Mouse (Mus musculus) liver, postnatal 0 days (tissue): Measurements from ENCODE around the gene Vac14. TPM values are rescaled to one million over a fixed set of nuclear protein-coding genes. Genes with fewer than 3 reads are reported as not detected.
A peak's percentile ranks its signal among the peaks of the same experiment; 100 is the strongest.

ENCODE experiments used
- ATAC-seq: fragments of 200-750 bp; cut with Nextera tagmentation; 2 replicates; pipeline ENCODE4 v1.8.0; 2017; ENCODE audit warnings: mild to moderate bottlenecking, moderate library complexity
- DNase-seq: peaks from one replicate; pipeline ENCODE4 v3.0.0-alpha.2; 2016
- H3K27ac ChIP-seq: fragments of 300-500 bp; sonication (generic); 2 replicates; pipeline ENCODE4 v1.5.1; 2014; ENCODE audit warnings: antibody characterized with exemption, moderate library complexity, mild to moderate bottlenecking, low read depth
- H3K27me3 ChIP-seq: fragments of 300-500 bp; sonication (generic); 2 replicates; pipeline ENCODE4 v1.6.1; 2014; ENCODE audit warnings: low read length, control low read depth, mixed read lengths; ENCODE audit not compliant: insufficient read depth
- H3K36me3 ChIP-seq: fragments of 300-500 bp; sonication (generic); replicated peaks from 2 replicates; pipeline ENCODE4 v1.6.1; 2014; ENCODE audit warnings: mild to moderate bottlenecking, control low read depth, low read length, moderate library complexity, mixed read lengths; ENCODE audit not compliant: insufficient read depth
- H3K4me1 ChIP-seq: fragments of 300-500 bp; sonication (generic); 2 replicates; pipeline ENCODE4 v1.6.1; 2014; ENCODE audit warnings: antibody characterized with exemption, mild to moderate bottlenecking, control low read depth; ENCODE audit not compliant: insufficient read depth
- H3K4me2 ChIP-seq: fragments of 300-500 bp; sonication (generic); 2 replicates; pipeline ENCODE4 v1.6.1; 2014; ENCODE audit warnings: low read depth, mild to moderate bottlenecking, low read length, moderate library complexity, mixed read lengths
- H3K4me3 ChIP-seq: fragments of 300-500 bp; sonication (generic); 2 replicates; pipeline ENCODE4 v1.5.1; 2014; ENCODE audit warnings: low read depth, low read length
- H3K9ac ChIP-seq: fragments of 300-500 bp; sonication (generic); replicated peaks from 2 replicates; pipeline ENCODE4 v1.6.1; 2014; ENCODE audit warnings: mild to moderate bottlenecking, moderate library complexity
- H3K9me3 ChIP-seq: fragments of 300-500 bp; sonication (generic); 2 replicates; pipeline ENCODE4 v1.6.1; 2016; ENCODE audit warnings: mild to moderate bottlenecking, control low read depth, low read length, mixed read lengths
- CTCF ChIP-seq: sonication (generic); IDR thresholded peaks from 2 replicates; pipeline ENCODE4 v1.5.1; 2016; ENCODE audit warnings: antibody characterized with exemption, low read depth
- EP300 ChIP-seq: IDR thresholded peaks from 2 replicates; pipeline ENCODE4 v1.6.1; 2016; ENCODE audit warnings: antibody characterized with exemption, low read depth, mild to moderate bottlenecking
- WGBS: fragments of 180-500 bp; shearing (Covaris S2); extraction: QIAGEN DNeasy Blood & Tissue Kit; methylation state at CpG from one replicate; pipeline ENCODE4 v1.1.7; 2014; ENCODE audit not compliant: insufficient replicate concordance; 5-methylcytosine and 5-hydroxymethylcytosine counted together
- polyA plus RNA-seq: library from polyadenylated mRNA; unstranded; fragments of >200 nt; fragmentation: Nextera tagmentation; extraction: Ambion mirVana; gene quantifications from 2 replicates; pipeline ENCODE4 v1.2.1, GENCODE M21; 2015

Vac14 gene
- polyA plus RNA-seq, 1 experiment from 2014 or later: 5.5 TPM

GRCm38 (mm10) chr8:110644901-110645300 is 26.5 kb downstream of the Vac14 start:
- no peak overlapping the region for H3K9ac ChIP-seq
- no peak for ATAC-seq

GRCm38 (mm10) chr8:110645340-110645739 is 27.0 kb downstream of the Vac14 start:
- H3K36me3 ChIP-seq: peaks cover 23% of the 10 kb centered on the region
- no peak for TF ChIP-seq CTCF
- no peak for DNase-seq
- ATAC-seq: no peak
- H3K9me3 ChIP-seq: no peaks in the 10 kb centered on the region
- no peak overlapping the region for H3K4me3 ChIP-seq
- no peak overlapping the region for H3K9ac ChIP-seq
- H3K4me1 ChIP-seq: no peaks in the 10 kb centered on the region
- 76% methylated on average over 3 of the region's 3 CpGs for WGBS
- no peaks in the 10 kb centered on the region for H3K27me3 ChIP-seq
- H3K27ac ChIP-seq: no peak overlapping the region
- no peak overlapping the region for H3K4me2 ChIP-seq

More at GRCm38 (mm10) chr8:110644901-110645300, 26.5 kb downstream of the Vac14 start:
- Histone ChIP-seq H3K36me3 (peaks cover 23% of the 10 kb centered on the region), H3K4me3 (no peak overlapping the region), H3K9me3 (no peaks in the 10 kb centered on the region), H3K4me2 (no peak overlapping the region), H3K4me1 (no peaks in the 10 kb centered on the region), H3K27ac (no peak overlapping the region), H3K27me3 (no peaks in the 10 kb centered on the region)
- DNase-seq: no peak
- WGBS: 70% methylated on average over 2 of the region's 2 CpGs
- no peak for TF ChIP-seq EP300
- TF ChIP-seq CTCF: no peak

GRCm38 (mm10) chr8:110646064-110646463 is 27.7 kb downstream of the Vac14 start:
- 0 out of 2 replicates have a peak, but pooled peaks have one; percentile 48 for ATAC-seq
- no peak overlapping the region for H3K4me3 ChIP-seq
- 31% methylated on average over 6 of the region's 6 CpGs for WGBS
- peak; percentile 72 for DNase-seq
- TF ChIP-seq CTCF (peak; percentile 83), EP300 (no peak)
- H3K9me3 ChIP-seq: no peaks in the 10 kb centered on the region
- H3K27me3 ChIP-seq: no peaks in the 10 kb centered on the region
- H3K27ac ChIP-seq: no peak overlapping the region
- H3K9ac ChIP-seq: no peak overlapping the region
- H3K36me3 ChIP-seq: peaks cover 20% of the 10 kb centered on the region
- no peak overlapping the region for H3K4me2 ChIP-seq
- H3K4me1 ChIP-seq: no peaks in the 10 kb centered on the region

GRCm38 (mm10) chr8:110648577-110648976 is 30.2 kb downstream of the Vac14 start:
- Histone ChIP-seq H3K9ac (no peak overlapping the region), H3K27ac (no peak overlapping the region), H3K27me3 (no peaks in the 10 kb centered on the region), H3K4me3 (no peak overlapping the region), H3K36me3 (peaks cover 12% of the 10 kb centered on the region), H3K4me2 (no peak overlapping the region), H3K9me3 (no peaks in the 10 kb centered on the region), H3K4me1 (no peaks in the 10 kb centered on the region)
- DNase-seq (no peak), ATAC-seq (no peak)
- 90% methylated on average over 3 of the region's 3 CpGs for WGBS
- TF ChIP-seq CTCF (no peak), EP300 (no peak)

- Histone ChIP-seq H3K4me2 (no peak overlapping the region), H3K9me3 (no peaks in the 10 kb centered on the region), H3K27me3 (no peaks in the 10 kb centered on the region), H3K9ac (no peak overlapping the region), H3K27ac (no peak overlapping the region), H3K4me3 (no peak overlapping the region), H3K4me1 (no peaks in the 10 kb centered on the region), H3K36me3 (peaks cover 12% of the 10 kb centered on the region)
- ATAC-seq (no peak), DNase-seq (no peak)
- 82% methylated on average over 6 of the region's 6 CpGs for whole genome bisulfite sequencing
- no peak for TF ChIP-seq EP300
- TF ChIP-seq CTCF: no peak
These were observed 30.9 kb downstream of the Vac14 start for GRCm38 (mm10) chr8:110649286-110649685.

GRCm38 (mm10) chr8:110650838-110651237 is 32.5 kb downstream of the Vac14 start:
- H3K9me3 ChIP-seq: no peaks in the 10 kb centered on the region
- TF ChIP-seq EP300 (no peak), CTCF (peak; percentile 34; the same call in 1 of the 2 replicates)
- DNase-seq (no peak), ATAC-seq (no peak)
- H3K4me3 ChIP-seq: no peak overlapping the region
- H3K27me3 ChIP-seq: no peaks in the 10 kb centered on the region
- H3K4me2 ChIP-seq: no peak overlapping the region
- peaks cover 8% of the 10 kb centered on the region for H3K36me3 ChIP-seq
- no peak overlapping the region for H3K9ac ChIP-seq
- H3K4me1 ChIP-seq: no peaks in the 10 kb centered on the region
- H3K27ac ChIP-seq: no peak overlapping the region
- 76% methylated on average over 9 of the region's 9 CpGs for WGBS

GRCm38 (mm10) chr8:110651847-110652246 is 33.5 kb downstream of the Vac14 start:
- Histone ChIP-seq H3K4me3 (no peak overlapping the region), H3K4me1 (no peaks in the 10 kb centered on the region), H3K27me3 (no peaks in the 10 kb centered on the region), H3K9me3 (no peaks in the 10 kb centered on the region), H3K9ac (no peak overlapping the region), H3K4me2 (no peak overlapping the region), H3K36me3 (peaks cover 8% of the 10 kb centered on the region), H3K27ac (no peak overlapping the region)
- DNase-seq: no peak
- no peak for ATAC-seq
- TF ChIP-seq CTCF (no peak), EP300 (no peak)
- 84% methylated on average over 4 of the region's 4 CpGs for whole genome bisulfite sequencing
